Mouse (Mus musculus): ENCODE data around the gene Snx33.
"Not testable (repeated sequence)": the region's sequence is repeated elsewhere in the genome, so short reads cannot be mapped to it uniquely, and the experiment has no call there.

Snx33 gene

GRCm38 (mm10) chr9:56925291-56926024 lies 2.7 kb downstream of the Snx33 start:
- no peak for DNase-seq

GRCm38 (mm10) chr9:56924651-56925027 lies 3.5 kb downstream of the Snx33 start:
- peak; percentile 86 to 90 for DNase-seq

GRCm38 (mm10) chr9:56923841-56924650 lies 4.1 kb downstream of the Snx33 start:
- no peak for DNase-seq

GRCm38 (mm10) chr9:56922746-56923145 lies 5.4 kb downstream of the Snx33 start:
- no peak for DNase-seq

GRCm38 (mm10) chr9:56918466-56918865 lies 9.7 kb downstream of the Snx33 start:
- no peak for DNase-seq

- DNase-seq, result no peak
These were observed 11.0 kb downstream of the Snx33 start for GRCm38 (mm10) chr9:56917131-56917530.

- no peak for DNase-seq
These were observed 12.3 kb downstream of the Snx33 start for GRCm38 (mm10) chr9:56915695-56916410.

GRCm38 (mm10) chr9:56915116-56915515 lies 13.1 kb downstream of the Snx33 start:
- DNase-seq, result no peak

- DNase-seq, result no peak
These were observed 14.2 kb downstream of the Snx33 start for GRCm38 (mm10) chr9:56913991-56914390.

GRCm38 (mm10) chr9:56911017-56911416 lies 17.2 kb downstream of the Snx33 start:
- DNase-seq, result no peak

GRCm38 (mm10) chr9:56909991-56910390 lies 18.2 kb downstream of the Snx33 start:
- DNase-seq, result not testable (repeated sequence)

GRCm38 (mm10) chr9:56907549-56907948 lies 20.6 kb downstream of the Snx33 start:
- no peak for DNase-seq

GRCm38 (mm10) chr9:56903662-56904061 lies 24.5 kb downstream of the Snx33 start:
- DNase-seq, result no peak

GRCm38 (mm10) chr9:56901187-56901586 lies 27.0 kb downstream of the Snx33 start:
- DNase-seq, result no peak

GRCm38 (mm10) chr9:56900571-56900970 lies 27.6 kb downstream of the Snx33 start:
- DNase-seq, result no peak

GRCm38 (mm10) chr9:56900060-56900459 lies 28.1 kb downstream of the Snx33 start:
- DNase-seq, result no peak

- peak; percentile 34 to 53 for DNase-seq
These were observed 28.8 kb downstream of the Snx33 start for GRCm38 (mm10) chr9:56899409-56899808.

- DNase-seq, result no peak
These were observed 31.4 kb downstream of the Snx33 start for GRCm38 (mm10) chr9:56896779-56897178.

- peak; percentile 76 to 85 for DNase-seq
These were observed 34.2 kb downstream of the Snx33 start for GRCm38 (mm10) chr9:56894006-56894405.

GRCm38 (mm10) chr9:56893313-56893712 lies 34.9 kb downstream of the Snx33 start:
- no peak for DNase-seq

GRCm38 (mm10) chr9:56892111-56892510 lies 36.1 kb downstream of the Snx33 start:
- DNase-seq, result no peak

GRCm38 (mm10) chr9:56891517-56892011 lies 36.6 kb downstream of the Snx33 start:
- peak; percentile 69 to 80 for DNase-seq
